Mouse (Mus musculus) forebrain, postnatal 0 days (tissue): ENCODE measurements around the gene Vcpkmt. TPM values are rescaled to one million over a fixed set of nuclear protein-coding genes. Genes with fewer than 3 reads are reported as not detected.

Experiments used
- ATAC-seq: fragments of 200-750 bp; cut with Nextera tagmentation; 2 replicates; pipeline ENCODE4 v1.8.0; 2017; ENCODE audit warnings: mild to moderate bottlenecking, moderate library complexity
- DNase-seq: peaks from one replicate; pipeline ENCODE4 v3.0.0-alpha.2; 2015
- H3K27ac ChIP-seq: fragments of 300-500 bp; sonication (generic); 2 replicates; pipeline ENCODE4 v1.5.1; 2014; ENCODE audit warnings: low read depth, mild to moderate bottlenecking, antibody characterized with exemption, low read length, moderate library complexity, mixed read lengths
- H3K27me3 ChIP-seq: fragments of 300-500 bp; sonication (generic); 2 replicates; pipeline ENCODE4 v1.6.1; 2014; ENCODE audit warnings: mild to moderate bottlenecking, low read length, mixed read lengths; ENCODE audit not compliant: insufficient read depth
- H3K36me3 ChIP-seq: fragments of 300-500 bp; sonication (generic); 2 replicates; pipeline ENCODE4 v1.6.1; 2014; ENCODE audit warnings: mild to moderate bottlenecking, moderate library complexity; ENCODE audit not compliant: insufficient read depth
- H3K4me1 ChIP-seq: fragments of 300-500 bp; sonication (generic); 2 replicates; pipeline ENCODE4 v1.6.1; 2014; ENCODE audit warnings: antibody characterized with exemption; ENCODE audit not compliant: insufficient read depth
- H3K4me2 ChIP-seq: fragments of 300-500 bp; sonication (generic); 2 replicates; pipeline ENCODE4 v1.6.1; 2014; ENCODE audit warnings: low read depth, mild to moderate bottlenecking, moderate library complexity
- H3K4me3 ChIP-seq: fragments of 300-500 bp; sonication (generic); 2 replicates; pipeline ENCODE4 v1.5.1; 2014; ENCODE audit warnings: low read depth, low read length, mixed read lengths
- H3K9ac ChIP-seq: fragments of 300-500 bp; sonication (generic); 2 replicates; pipeline ENCODE4 v1.6.1; 2014; ENCODE audit warnings: mild to moderate bottlenecking
- H3K9me3 ChIP-seq: fragments of 300-500 bp; sonication (generic); 2 replicates; pipeline ENCODE4 v1.6.1; 2016; ENCODE audit warnings: low read length
- CTCF ChIP-seq: sonication (generic); IDR thresholded peaks from 2 replicates; pipeline ENCODE4 v1.5.1; 2016; ENCODE audit warnings: antibody characterized with exemption, control low read depth, low read depth
- WGBS: fragments of 180-500 bp; shearing (Covaris S2); extraction: QIAGEN DNeasy Blood & Tissue Kit; methylation state at CpG from one replicate; pipeline ENCODE4 v1.1.7; 2014; 5-methylcytosine and 5-hydroxymethylcytosine counted together
- polyA plus RNA-seq: library from polyadenylated mRNA; unstranded; fragments of >200 nt; fragmentation: Nextera tagmentation; extraction: Ambion mirVana; gene quantifications from 2 replicates; pipeline ENCODE4 v1.2.1, GENCODE M21; 2015
- total RNA-seq: library from RNA; depleted of rRNA; stranded (reverse); fragments of >200 nt; gene quantifications from 2 replicates; pipeline ENCODE4 v1.2.3, GENCODE M21; 2014

Vcpkmt gene
- total and polyA plus RNA-seq, 2 experiments from 2014 or later = 8.9 to 39.2 TPM

GRCm38 (mm10) chr12:69556221-69556861 lies 26.5 kb downstream of the Vcpkmt start:
- ATAC-seq (peak; percentile 14; the same call in 1 of the 2 replicates), DNase-seq (no peak)
- H3K9ac ChIP-seq = no peak overlapping the region
- TF ChIP-seq CTCF = no peak
- no peak overlapping the region for H3K4me2 ChIP-seq
- H3K36me3 ChIP-seq = no peaks in the 10 kb centered on the region
- H3K27me3 ChIP-seq = no peaks in the 10 kb centered on the region
- H3K4me3 ChIP-seq = no peak overlapping the region
- H3K27ac ChIP-seq = no peak overlapping the region
- 61% methylated on average over 6 of the region's 6 CpGs for WGBS
- no peaks in the 10 kb centered on the region for H3K4me1 ChIP-seq
- no peaks in the 10 kb centered on the region for H3K9me3 ChIP-seq

DNA sequence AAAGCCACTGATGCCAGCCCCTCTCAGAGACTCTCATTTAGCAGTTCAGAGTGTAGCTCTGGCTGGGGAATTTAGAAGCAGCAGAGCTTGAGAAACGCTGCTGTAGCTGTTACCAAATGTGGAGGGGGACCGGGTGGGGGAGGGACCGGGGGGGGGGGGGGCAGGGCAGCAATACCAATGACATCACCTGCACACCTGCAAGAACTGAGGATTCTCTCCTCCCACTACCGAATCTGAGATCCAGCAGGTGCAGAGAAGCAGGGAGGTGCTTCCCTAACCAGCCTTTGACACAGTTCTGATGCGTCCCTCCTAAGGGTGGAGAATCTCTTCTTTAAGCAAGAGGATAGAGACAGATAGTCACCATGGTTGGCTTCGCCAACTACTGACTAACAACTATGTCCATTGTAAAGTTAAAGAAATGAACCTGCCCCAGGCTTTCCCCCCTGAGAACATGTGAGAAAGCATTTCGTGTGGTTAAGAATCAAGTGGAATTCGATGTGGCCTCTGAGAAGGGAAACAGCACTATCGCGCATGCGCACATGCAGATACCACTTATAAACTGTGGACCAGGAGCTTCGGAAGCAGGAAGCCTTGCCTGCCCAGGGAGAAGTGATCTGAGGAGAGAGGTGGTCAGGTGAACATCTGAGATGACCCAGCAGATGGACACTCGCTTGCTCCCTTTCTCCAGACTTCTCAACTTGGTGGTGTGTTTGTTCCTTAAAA lies 37.2 kb downstream of the Vcpkmt start:
- Histone ChIP-seq H3K9ac (no peak overlapping the region), H3K27ac (no peak overlapping the region), H3K4me1 (no peaks in the 10 kb centered on the region), H3K36me3 (no peaks in the 10 kb centered on the region), H3K9me3 (no peaks in the 10 kb centered on the region), H3K4me2 (no peak overlapping the region), H3K4me3 (no peak overlapping the region), H3K27me3 (no peaks in the 10 kb centered on the region)
- TF ChIP-seq CTCF = no peak
- WGBS = 81% methylated on average over 13 of the region's 13 CpGs
- ATAC-seq = no peak
- DNase-seq = no peak

DNA sequence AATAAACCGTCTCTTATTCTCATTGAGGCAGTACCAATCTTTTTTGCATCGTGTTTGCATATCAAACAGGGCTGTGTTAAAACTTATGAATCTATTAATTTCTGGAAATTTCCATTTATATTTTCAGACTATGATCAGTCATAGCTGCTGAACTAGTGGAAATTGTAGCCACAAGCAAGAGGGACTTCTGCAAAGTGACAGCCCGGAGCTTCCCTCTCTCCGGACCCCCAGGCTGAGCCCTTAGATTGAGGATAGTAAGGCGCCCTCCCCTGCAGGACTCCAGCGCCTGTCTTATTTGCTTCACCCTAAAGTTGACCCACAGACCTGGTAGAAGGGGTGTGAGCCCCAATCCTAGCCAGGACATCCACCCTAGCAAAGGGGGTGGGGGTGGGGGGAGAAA lies 37.8 kb downstream of the Vcpkmt start:
- H3K9me3 ChIP-seq = no peaks in the 10 kb centered on the region
- no peaks in the 10 kb centered on the region for H3K4me1 ChIP-seq
- H3K27ac ChIP-seq = no peak overlapping the region
- no peak overlapping the region for H3K4me3 ChIP-seq
- no peaks in the 10 kb centered on the region for H3K36me3 ChIP-seq
- TF ChIP-seq CTCF = no peak
- no peak for DNase-seq
- ATAC-seq = no peak
- H3K9ac ChIP-seq = no peak overlapping the region
- no peak overlapping the region for H3K4me2 ChIP-seq
- H3K27me3 ChIP-seq = no peaks in the 10 kb centered on the region
- WGBS = 84% methylated on average over 6 of the region's 6 CpGs

GRCm38 (mm10) chr12:69544562-69544961 lies 38.3 kb downstream of the Vcpkmt start:
- H3K27me3 ChIP-seq = no peaks in the 10 kb centered on the region
- H3K4me2 ChIP-seq = no peak overlapping the region
- no peaks in the 10 kb centered on the region for H3K36me3 ChIP-seq
- H3K9me3 ChIP-seq = no peaks in the 10 kb centered on the region
- TF ChIP-seq CTCF = no peak
- no peak overlapping the region for H3K9ac ChIP-seq
- H3K4me3 ChIP-seq = no peak overlapping the region
- H3K27ac ChIP-seq = no peak overlapping the region
- 63% methylated on average over 2 of the region's 2 CpGs for WGBS
- DNase-seq = no peak
- no peak for ATAC-seq
- H3K4me1 ChIP-seq = no peaks in the 10 kb centered on the region

GRCm38 (mm10) chr12:69542376-69542775 lies 40.5 kb downstream of the Vcpkmt start:
- H3K9ac ChIP-seq = no peak overlapping the region
- no peak overlapping the region for H3K4me3 ChIP-seq
- no peaks in the 10 kb centered on the region for H3K4me1 ChIP-seq
- no peak overlapping the region for H3K4me2 ChIP-seq
- WGBS = 92% methylated on average over 8 of the region's 8 CpGs
- no peak for DNase-seq
- H3K27me3 ChIP-seq = no peaks in the 10 kb centered on the region
- H3K9me3 ChIP-seq = no peaks in the 10 kb centered on the region
- no peaks in the 10 kb centered on the region for H3K36me3 ChIP-seq
- no peak overlapping the region for H3K27ac ChIP-seq
- TF ChIP-seq CTCF = no peak
- ATAC-seq = no peak

DNA sequence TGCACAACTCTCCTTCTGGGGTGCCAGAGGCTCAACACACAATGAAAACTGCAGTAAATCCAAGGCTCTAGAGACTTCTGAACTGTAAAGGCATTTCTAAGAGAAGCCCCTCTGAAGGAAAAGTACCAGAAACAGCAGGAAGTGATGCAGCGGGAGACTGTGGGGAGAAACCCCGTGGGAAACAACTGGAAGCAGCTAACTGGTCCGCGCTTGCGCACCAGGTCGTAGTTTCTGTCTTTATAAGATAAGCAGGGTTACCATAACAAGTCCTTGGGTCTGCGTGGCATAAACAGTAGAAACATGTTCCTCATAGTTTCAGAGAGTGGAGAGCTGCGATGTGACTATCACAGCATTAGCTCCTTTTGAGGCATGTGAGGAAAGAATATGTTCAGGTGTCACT lies 41.2 kb downstream of the Vcpkmt start:
- Histone ChIP-seq H3K36me3 (no peaks in the 10 kb centered on the region), H3K4me3 (no peak overlapping the region), H3K9ac (no peak overlapping the region), H3K27ac (no peak overlapping the region), H3K27me3 (no peaks in the 10 kb centered on the region), H3K4me1 (no peaks in the 10 kb centered on the region), H3K9me3 (no peaks in the 10 kb centered on the region), H3K4me2 (no peak overlapping the region)
- DNase-seq (no peak), ATAC-seq (no peak)
- 90% methylated on average over 8 of the region's 8 CpGs for WGBS
- TF ChIP-seq CTCF = no peak

DNA sequence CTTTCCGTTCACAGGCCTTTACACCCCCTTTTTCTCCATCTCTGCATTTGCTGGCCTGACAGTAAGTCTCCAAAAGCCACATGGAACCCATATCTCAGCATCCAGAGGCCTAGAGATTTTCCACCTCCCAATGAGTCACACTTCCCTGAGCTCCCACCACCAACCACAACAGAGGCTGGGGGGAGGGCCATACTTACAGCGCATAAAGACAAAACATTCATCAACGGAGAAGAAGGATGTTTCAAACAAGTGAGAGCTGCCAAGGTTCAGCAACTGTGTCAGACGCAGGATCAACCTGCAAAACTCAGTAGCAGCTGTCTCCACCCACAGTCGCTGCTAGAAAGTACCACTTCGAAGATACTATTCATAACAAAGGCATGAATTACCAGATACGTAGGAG lies 43.5 kb downstream of the Vcpkmt start:
- H3K27ac ChIP-seq = no peak overlapping the region
- WGBS = 34% methylated on average over 7 of the region's 7 CpGs
- no peaks in the 10 kb centered on the region for H3K4me1 ChIP-seq
- TF ChIP-seq CTCF = no peak
- H3K4me2 ChIP-seq = no peak overlapping the region
- no peak for DNase-seq
- no peaks in the 10 kb centered on the region for H3K9me3 ChIP-seq
- H3K4me3 ChIP-seq = no peak overlapping the region
- H3K9ac ChIP-seq = no peak overlapping the region
- ATAC-seq = peak; percentile 52; the same call in 1 of the 2 replicates
- H3K27me3 ChIP-seq = no peaks in the 10 kb centered on the region
- no peaks in the 10 kb centered on the region for H3K36me3 ChIP-seq
